Mouse (Mus musculus): ENCODE measurements around the gene Fgfr2.

- TF ChIP-seq CTCF (IDR thresholded peaks at IDR 0.05; ENCODE audit: borderline replicate concordance, extremely low read depth, insufficient read depth, insufficient read length) (no peak), POLR2A (IDR thresholded peaks at IDR 0.05; ENCODE audit: borderline replicate concordance, extremely low read depth, insufficient read depth, insufficient read length, poor library complexity, severe bottlenecking) (no peak)
Measured at GRCm38 (mm10) chr7:130379886-130380285, 2743.3 kb downstream of the Fgfr2 start.

Data from brain, embryonic 14.5 days (tissue).